Mouse (Mus musculus) myocyte (in vitro differentiated cells): ENCODE measurements around the gene Dhx32. TPM values are rescaled to one million over a fixed set of nuclear protein-coding genes. Genes with fewer than 3 reads are reported as not detected.

Experiments used
- H3K27me3 ChIP-seq: one replicate; pipeline ENCODE4 v1.6.1; 2011; ENCODE audit not compliant: control insufficient read depth, insufficient read depth, insufficient read length
- H3K36me3 ChIP-seq: one replicate; pipeline ENCODE4 v1.6.1; 2011; ENCODE audit not compliant: control insufficient read depth, insufficient read depth
- H3K4me2 ChIP-seq: one replicate; pipeline ENCODE4 v1.6.1; 2011; ENCODE audit warnings: low read depth, control low read depth
- H3K4me3 ChIP-seq: one replicate; pipeline ENCODE4 v1.5.1; 2011; ENCODE audit warnings: mild to moderate bottlenecking, control low read depth, moderate library complexity
- H3K79me2 ChIP-seq: one replicate; pipeline ENCODE4 v1.6.1; 2011; ENCODE audit not compliant: control insufficient read depth, insufficient read depth
- H3ac ChIP-seq: one replicate; pipeline ENCODE4 v1.6.1; 2011; ENCODE audit not compliant: control insufficient read depth, insufficient read length
- CEBPB ChIP-seq: IDR thresholded peaks from 2 replicates; pipeline ENCODE4 v1.6.1; 2011; ENCODE audit warnings: mild to moderate bottlenecking, moderate library complexity; ENCODE audit not compliant: poor library complexity, insufficient read depth, severe bottlenecking
- E2F4 ChIP-seq: IDR thresholded peaks from one replicate; pipeline ENCODE4 v1.6.1; 2011; ENCODE audit warnings: mild to moderate bottlenecking, control low read depth, moderate library complexity; ENCODE audit not compliant: insufficient read depth
- MAX ChIP-seq: IDR thresholded peaks from one replicate; pipeline ENCODE4 v1.6.1; 2011; ENCODE audit warnings: low read depth, mild to moderate bottlenecking, control low read depth
- MYOD1 ChIP-seq, 3 experiments: IDR thresholded peaks; one replicate each; pipeline ENCODE4 v1.6.1; 2011; ENCODE audit warnings: control low read depth in 2 of 3, low read depth in 2 of 3, mild to moderate bottlenecking in 2 of 3, moderate library complexity in 1 of 3; ENCODE audit not compliant: insufficient read length in 2 of 3, control insufficient read depth in 1 of 3
- MYOG ChIP-seq, 3 experiments: IDR thresholded peaks; one replicate each; pipeline ENCODE4 v1.6.1; 2011; ENCODE audit warnings: control low read depth in 2 of 3, low read depth in 2 of 3, mild to moderate bottlenecking in 2 of 3; ENCODE audit not compliant: insufficient read length in 2 of 3, control insufficient read depth in 1 of 3, insufficient read depth in 1 of 3
- POLR2A ChIP-seq: IDR thresholded peaks from one replicate; pipeline ENCODE4 v1.6.1; 2011; ENCODE audit warnings: low read depth, mild to moderate bottlenecking, control low read depth, moderate library complexity; ENCODE audit not compliant: insufficient read length
- POLR2AphosphoS2 ChIP-seq: IDR thresholded peaks from one replicate; pipeline ENCODE4 v1.6.1; 2011; ENCODE audit warnings: low read depth, control low read depth; ENCODE audit not compliant: insufficient read length
- REST ChIP-seq: IDR thresholded peaks from one replicate; pipeline ENCODE4 v1.6.1; 2011; ENCODE audit warnings: mild to moderate bottlenecking, control low read depth, moderate library complexity; ENCODE audit not compliant: insufficient read depth, insufficient read length
- SRF ChIP-seq: IDR thresholded peaks from one replicate; pipeline ENCODE4 v1.6.1; 2011; ENCODE audit warnings: low read depth; ENCODE audit not compliant: control insufficient read depth, insufficient read length
- TCF12 ChIP-seq: IDR thresholded peaks from one replicate; pipeline ENCODE4 v1.6.1; 2011; ENCODE audit warnings: mild to moderate bottlenecking, control low read depth; ENCODE audit not compliant: poor library complexity, insufficient read depth, severe bottlenecking
- TCF3 ChIP-seq: IDR thresholded peaks from one replicate; pipeline ENCODE4 v1.6.1; 2011; ENCODE audit warnings: low read depth, control low read depth; ENCODE audit not compliant: insufficient read length
- USF1 ChIP-seq: IDR thresholded peaks from one replicate; pipeline ENCODE4 v1.6.1; 2011; ENCODE audit warnings: low read depth, mild to moderate bottlenecking, control low read depth, moderate library complexity
- polyA plus RNA-seq: library from polyadenylated mRNA; unstranded; fragments of >200 nt; fragmentation: generic; extraction: Trizol; gene quantifications from one replicate; pipeline ENCODE4 v1.2.1, GENCODE M21; 2012; ENCODE audit warnings: missing spikeins

Gene Dhx32
- polyA plus RNA-seq, 1 experiment: 31.9 TPM

DNA sequence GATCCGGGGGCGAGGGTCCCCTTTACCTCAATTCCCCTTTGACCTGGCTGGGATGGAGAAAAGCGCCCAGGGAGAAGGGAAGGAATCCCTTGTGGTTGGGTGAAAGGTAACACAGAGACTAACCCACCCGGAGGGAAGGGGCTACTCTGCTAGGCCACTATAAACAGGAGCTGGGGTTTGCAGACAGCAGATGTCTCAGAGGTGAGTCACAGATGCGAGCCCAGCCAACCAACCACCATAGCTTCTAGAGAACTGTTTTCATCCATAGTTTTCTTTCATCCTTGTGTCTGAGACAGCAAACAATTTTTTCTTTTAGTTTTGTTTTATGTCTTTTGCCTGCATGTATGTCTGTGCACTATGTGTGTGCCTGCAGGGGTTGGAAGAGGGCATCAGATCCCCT, 17.4 kb upstream of the Dhx32 start:
- Histone ChIP-seq H3K36me3 (no peaks in the 10 kb centered on the region), H3K4me3 (no peak overlapping the region), H3K4me2 (no peak overlapping the region), H3K79me2 (no peaks in the 10 kb centered on the region), H3ac (no peak overlapping the region), H3K27me3 (no peaks in the 10 kb centered on the region)
- TF ChIP-seq MYOD1 (IDR thresholded peaks at IDR 0.05; ENCODE audit: control insufficient read depth in 1 of 3, insufficient read length in 2 of 3, low read depth in 2 of 3) (peak in 1 of 3 experiments; percentile 11), SRF (no peak), MAX (no peak), POLR2A (no peak)

DNA sequence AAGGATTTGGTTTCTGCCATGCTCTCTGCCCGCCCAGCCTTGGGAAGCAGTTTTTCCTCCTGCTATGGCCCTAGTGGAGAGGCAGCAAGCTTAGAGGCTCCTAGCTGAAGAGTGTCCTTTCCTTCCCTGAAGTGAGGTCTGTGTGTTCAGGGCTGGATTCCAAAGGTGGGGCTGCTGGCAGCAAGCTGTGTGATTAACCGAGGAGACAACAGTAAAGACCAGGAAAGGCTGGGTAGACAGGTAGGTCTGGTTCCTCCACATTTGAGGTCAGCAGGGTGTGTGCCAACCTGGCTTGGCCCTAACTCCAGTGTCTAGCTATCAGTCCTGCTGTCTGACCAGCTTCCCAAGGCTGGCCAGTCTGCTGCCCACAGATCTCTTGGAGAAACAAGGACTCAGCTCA, 12.2 kb upstream of the Dhx32 start:
- Histone ChIP-seq H3K4me2 (peak overlapping the region; percentile 74), H3ac (no peak overlapping the region)

DNA sequence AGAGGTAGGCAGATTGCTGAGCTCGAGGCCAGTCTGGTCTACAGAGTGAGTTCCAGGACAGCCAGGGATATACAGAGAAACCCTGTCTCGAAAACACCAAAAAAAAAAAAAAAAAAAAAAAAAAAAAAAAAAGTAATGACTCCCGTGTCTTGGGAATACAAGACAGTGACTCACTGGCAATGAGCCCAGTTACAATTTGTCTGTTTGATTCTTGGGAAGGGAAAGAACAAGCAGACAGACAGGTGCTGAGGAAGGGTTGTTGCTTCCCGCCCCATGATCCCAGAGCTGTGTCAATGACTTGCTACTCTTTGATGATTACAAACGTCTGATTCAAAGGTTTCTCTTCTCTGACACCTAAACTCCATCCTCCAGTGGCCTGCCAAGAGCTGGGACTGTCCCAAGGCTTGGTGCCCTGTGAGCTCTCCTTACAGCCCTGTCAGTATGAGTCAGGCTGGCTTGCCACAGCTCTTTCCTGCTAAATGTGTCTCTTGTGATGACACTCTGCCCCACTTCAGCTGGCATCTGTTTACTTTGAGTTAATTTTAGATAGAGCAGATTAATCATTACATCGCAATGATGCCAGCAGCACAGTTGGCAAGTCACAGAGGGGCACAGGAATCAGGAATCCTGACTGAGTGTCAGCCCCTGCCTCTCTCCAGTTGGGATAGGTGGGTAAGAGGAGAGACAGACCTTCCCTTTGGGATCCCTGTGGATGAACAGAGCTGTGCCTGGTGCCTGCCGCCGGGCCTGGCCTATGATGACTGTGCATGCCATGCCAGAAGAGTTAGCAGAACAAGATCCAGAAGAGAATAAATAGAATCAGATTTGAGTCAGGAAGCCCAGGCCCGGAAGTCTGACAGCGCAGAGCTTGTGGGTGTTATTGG, 11.0 kb upstream of the Dhx32 start:
- Histone ChIP-seq H3K79me2 (no peaks in the 10 kb centered on the region), H3K27me3 (no peaks in the 10 kb centered on the region), H3K36me3 (no peaks in the 10 kb centered on the region), H3ac (no peak overlapping the region), H3K4me3 (no peak overlapping the region), H3K4me2 (peak overlapping the region; percentile 74)
- TF ChIP-seq E2F4 (no peak), MYOG (IDR thresholded peaks at IDR 0.05; ENCODE audit: control insufficient read depth in 1 of 3, insufficient read depth in 1 of 3, insufficient read length in 2 of 3, low read depth in 2 of 3) (peak in 2 of 3 experiments; percentile 25 to 26), CEBPB (peak; percentile 71; the same call in 1 of the 2 replicates), TCF12 (peak; percentile 17), TCF3 (no peak), MAX (no peak), MYOD1 (IDR thresholded peaks at IDR 0.05; ENCODE audit: control insufficient read depth in 1 of 3, insufficient read length in 2 of 3, low read depth in 2 of 3) (peak in 2 of 3 experiments; percentile 27 to 53), POLR2AphosphoS2 (no peak), POLR2A (peak; percentile 5), SRF (no peak)

More for the DNA sequence above, 12.2 kb upstream of the Dhx32 start:
- H3K36me3 ChIP-seq: no peaks in the 10 kb centered on the region
- no peak overlapping the region for H3K4me3 ChIP-seq
- H3K79me2 ChIP-seq: no peaks in the 10 kb centered on the region
- TF ChIP-seq TCF12: no peak
- TF ChIP-seq USF1: no peak
- no peak for TF ChIP-seq MYOG (IDR thresholded peaks at IDR 0.05; ENCODE audit: control insufficient read depth in 1 of 3, insufficient read depth in 1 of 3, insufficient read length in 2 of 3, low read depth in 2 of 3)
- H3K27me3 ChIP-seq: no peaks in the 10 kb centered on the region

DNA sequence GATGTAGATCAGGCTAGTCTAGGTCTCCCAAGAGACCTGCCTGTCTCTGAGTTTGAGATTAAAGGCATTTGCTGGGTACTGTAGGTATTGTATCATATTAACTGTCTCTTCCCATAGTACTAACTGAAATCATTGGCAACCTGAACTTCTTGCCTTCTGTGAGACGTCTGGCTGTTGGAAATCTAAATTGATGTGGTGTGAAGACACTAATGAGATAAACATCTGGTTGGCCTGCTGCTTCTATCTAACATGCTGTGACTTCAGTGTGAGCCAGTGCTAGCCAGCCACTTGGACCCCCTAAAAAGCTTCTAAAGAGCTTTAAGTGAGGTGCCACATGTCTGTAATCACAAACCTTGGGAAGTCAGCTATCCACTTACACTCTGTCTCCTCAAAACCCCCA, 10.2 kb upstream of the Dhx32 start:
- no peaks in the 10 kb centered on the region for H3K79me2 ChIP-seq
- no peak overlapping the region for H3ac ChIP-seq
- TF ChIP-seq E2F4: no peak
- no peak for TF ChIP-seq POLR2AphosphoS2
- TF ChIP-seq TCF3: no peak
- no peak for TF ChIP-seq MYOG (IDR thresholded peaks at IDR 0.05; ENCODE audit: control insufficient read depth in 1 of 3, insufficient read depth in 1 of 3, insufficient read length in 2 of 3, low read depth in 2 of 3)
- TF ChIP-seq TCF12: no peak
- no peak for TF ChIP-seq MAX
- no peak for TF ChIP-seq REST
- no peak for TF ChIP-seq POLR2A
- TF ChIP-seq CEBPB: no peak
- no peak for TF ChIP-seq MYOD1 (IDR thresholded peaks at IDR 0.05; ENCODE audit: control insufficient read depth in 1 of 3, insufficient read length in 2 of 3, low read depth in 2 of 3)
- TF ChIP-seq SRF: no peak
- no peak for TF ChIP-seq USF1
- H3K4me2 ChIP-seq: peak overlapping the region; percentile 74
- no peaks in the 10 kb centered on the region for H3K36me3 ChIP-seq
- H3K27me3 ChIP-seq: no peaks in the 10 kb centered on the region
- no peak overlapping the region for H3K4me3 ChIP-seq

DNA sequence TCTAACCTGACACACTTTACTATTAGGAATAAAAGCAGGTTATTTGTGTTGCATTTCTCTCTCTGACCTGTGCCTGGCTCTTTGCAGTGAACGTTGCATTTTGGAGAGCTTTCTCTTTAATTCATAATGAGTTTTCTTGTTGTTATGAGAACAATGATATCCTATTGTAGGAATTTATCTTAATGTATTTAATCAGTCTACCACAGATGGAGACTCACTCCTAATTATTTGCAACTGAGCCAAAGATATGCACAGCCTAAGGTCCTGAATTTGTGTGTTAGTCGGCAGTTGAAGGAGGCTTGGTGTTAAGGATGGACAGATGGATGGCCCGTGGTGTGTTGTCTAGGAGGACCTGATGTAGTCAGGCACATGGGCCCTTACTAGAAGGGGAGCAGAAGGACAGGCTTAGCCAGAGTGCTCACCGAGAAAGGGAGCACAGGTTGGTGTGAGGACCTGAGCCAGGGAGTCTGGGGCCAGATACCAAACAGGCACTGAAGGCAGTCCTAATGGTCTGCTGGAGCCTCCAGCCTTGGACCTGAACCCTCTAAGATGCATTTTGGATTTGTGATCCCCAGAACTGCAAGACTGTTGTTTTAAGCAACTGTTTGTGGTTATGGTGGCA, 8.2 kb upstream of the Dhx32 start:
- H3ac ChIP-seq: no peak overlapping the region
- TF ChIP-seq POLR2AphosphoS2 (no peak), POLR2A (no peak), TCF3 (no peak), CEBPB (no peak)
- no peaks in the 10 kb centered on the region for H3K79me2 ChIP-seq
- H3K27me3 ChIP-seq: no peaks in the 10 kb centered on the region
- no peaks in the 10 kb centered on the region for H3K36me3 ChIP-seq
- H3K4me2 ChIP-seq: no peak overlapping the region
- no peak overlapping the region for H3K4me3 ChIP-seq
